Mouse (Mus musculus): ENCODE results near the gene Selplg.
A peak's percentile ranks its signal among the peaks of the same experiment; 100 is the strongest.

Selplg gene

GRCm38 (mm10) chr5:113832490-113832901 lies at the start of gene Selplg:
Gene Selplg, minus strand, starts transcription at chr5:113832644.
- no peak for DNase-seq

- no peak for DNase-seq
Measured at GRCm38 (mm10) chr5:113881136-113881535, 48.7 kb upstream of the Selplg start.

GRCm38 (mm10) chr5:113878943-113879617 lies 46.6 kb upstream of the Selplg start:
- DNase-seq, result no peak

- DNase-seq, result no peak
Measured at GRCm38 (mm10) chr5:113877565-113877964, 45.1 kb upstream of the Selplg start.

- DNase-seq, result no peak
Measured at GRCm38 (mm10) chr5:113876176-113876575, 43.7 kb upstream of the Selplg start.

GRCm38 (mm10) chr5:113875625-113876024 lies 43.2 kb upstream of the Selplg start:
- DNase-seq, result no peak

GRCm38 (mm10) chr5:113874063-113875024 lies 41.9 kb upstream of the Selplg start:
- no peak for DNase-seq

GRCm38 (mm10) chr5:113872936-113873912 lies 40.8 kb upstream of the Selplg start:
- peak; percentile 85 to 92 for DNase-seq

- DNase-seq, result peak in 1 of 2 experiments; percentile 62
Measured at GRCm38 (mm10) chr5:113871903-113872548, 39.6 kb upstream of the Selplg start.

- DNase-seq, result no peak
Measured at GRCm38 (mm10) chr5:113870393-113871040, 38.1 kb upstream of the Selplg start.

GRCm38 (mm10) chr5:113869132-113869531 lies 36.7 kb upstream of the Selplg start:
- DNase-seq, result peak; percentile 84 to 89

GRCm38 (mm10) chr5:113864992-113865391 lies 32.5 kb upstream of the Selplg start:
- DNase-seq, result no peak

- DNase-seq, result no peak
Measured at GRCm38 (mm10) chr5:113863994-113864393, 31.6 kb upstream of the Selplg start.

- no peak for DNase-seq
Measured at GRCm38 (mm10) chr5:113862418-113862817, 30.0 kb upstream of the Selplg start.

GRCm38 (mm10) chr5:113861294-113861693 lies 28.9 kb upstream of the Selplg start:
- DNase-seq, result no peak

- peak; percentile 55 to 72 for DNase-seq
Measured at GRCm38 (mm10) chr5:113858971-113859370, 26.5 kb upstream of the Selplg start.

- no peak for DNase-seq
Measured at GRCm38 (mm10) chr5:113858550-113858949, 26.1 kb upstream of the Selplg start.

- no peak for DNase-seq
Measured at GRCm38 (mm10) chr5:113857631-113858030, 25.2 kb upstream of the Selplg start.

- no peak for DNase-seq
Measured at GRCm38 (mm10) chr5:113856631-113857030, 24.2 kb upstream of the Selplg start.

- DNase-seq, result peak in 1 of 2 experiments; percentile 58
Measured at GRCm38 (mm10) chr5:113855696-113856095, 23.3 kb upstream of the Selplg start.

GRCm38 (mm10) chr5:113855117-113855516 lies 22.7 kb upstream of the Selplg start:
- DNase-seq, result no peak
